Comparison of ENCODE assay signal across 8 mouse cellular contexts in genomic region chr4:154019571-154019970, GRCm38 (mm10).
DNase-seq lines count a peak whose midpoint lies in the region.

No protein-coding gene starts in this region.

- DNase-seq in heart, adult 11 months: peak; percentile 94
- DNase-seq in heart, adult 9 months (ENCODE audit: low spot score in 2 of 2): no peak
- DNase-seq in A20 (ENCODE audit: low read depth, low spot score) (peak; percentile 22), ZHBTc4 (ENCODE audit: low read depth, low spot score) (peak; percentile 71)
- DNase-seq in kidney, adult 8-10 months: peak; percentile 72 to 82
- DNase-seq in lung, postnatal 10 days: peak; percentile 73
- peak; percentile 35 for DNase-seq in yolk sac, embryonic 10.5 days (ENCODE audit: low spot score)
- DNase-seq in frontal cortex, postnatal 10 days (ENCODE audit: low spot score in 2 of 2): no peak

Comparison
In these comparisons a context has a peak if more than half of its experiments do, and no peak if none do; other contexts are left out.
1. DNase-seq: peak in heart, adult 11 months (single experiment), A20 (single experiment), ZHBTc4 (single experiment), kidney, adult 8-10 months (2 of 2), lung, postnatal 10 days (single experiment) and yolk sac, embryonic 10.5 days (single experiment); none in heart, adult 9 months (0 of 2) and frontal cortex, postnatal 10 days (0 of 2).